Mouse (Mus musculus): Measurements from ENCODE around the gene Fgf10. TPM values are rescaled to one million over a fixed set of nuclear protein-coding genes. Genes with fewer than 3 reads are reported as not detected.
A peak's percentile ranks its signal among the peaks of the same experiment; 100 is the strongest.

Fgf10 gene
- polyA plus RNA-seq, 1 experiment from 2014 or later = 4.3 TPM

GRCm38 (mm10) chr13:118715066-118716018, 45.8 kb downstream of the Fgf10 start:
- Histone ChIP-seq H3K9me3 (ENCODE audit: low read length) (no peaks in the 10 kb centered on the region), H3K27ac (ENCODE audit: low read length) (peak overlapping the region; percentile 73), H3K4me2 (replicated peaks; ENCODE audit: low read depth, low read length) (peak overlapping the region; percentile 85), H3K4me1 (ENCODE audit: insufficient read depth, low read length) (peaks cover 12% of the 10 kb centered on the region), H3K36me3 (ENCODE audit: insufficient read depth, low read length) (no peaks in the 10 kb centered on the region), H3K9ac (replicated peaks; ENCODE audit: low read length) (peak overlapping the region; percentile 68), H3K4me3 (ENCODE audit: low read length) (peak overlapping the region; percentile 59), H3K27me3 (ENCODE audit: insufficient read depth, low read length) (peaks cover 3% of the 10 kb centered on the region; the same call in 1 of the 2 replicates)
- peak; percentile 40 for ATAC-seq (ENCODE audit: low FRiP score, low TSS enrichment)
- 1% methylated on average over 31 of the region's 31 CpGs for WGBS

GRCm38 (mm10) chr13:118716265-118716664, 46.7 kb downstream of the Fgf10 start:
- Histone ChIP-seq H3K4me2 (replicated peaks; ENCODE audit: low read depth, low read length) (peak overlapping the region; percentile 85), H3K9me3 (ENCODE audit: low read length) (no peaks in the 10 kb centered on the region), H3K36me3 (ENCODE audit: insufficient read depth, low read length) (no peaks in the 10 kb centered on the region), H3K27me3 (ENCODE audit: insufficient read depth, low read length) (peaks cover 3% of the 10 kb centered on the region; the same call in 1 of the 2 replicates), H3K4me1 (ENCODE audit: insufficient read depth, low read length) (peaks cover 12% of the 10 kb centered on the region), H3K9ac (replicated peaks; ENCODE audit: low read length) (peak overlapping the region; percentile 23; the same call in 1 of the 2 replicates), H3K4me3 (ENCODE audit: low read length) (peak overlapping the region; percentile 59), H3K27ac (ENCODE audit: low read length) (no peak overlapping the region)
- 7% methylated on average over 8 of the region's 8 CpGs for WGBS
- ATAC-seq (ENCODE audit: low FRiP score, low TSS enrichment) = no peak

GRCm38 (mm10) chr13:118716726-118717125, 47.1 kb downstream of the Fgf10 start:
- no peaks in the 10 kb centered on the region for H3K36me3 ChIP-seq (ENCODE audit: insufficient read depth, low read length)
- peaks cover 3% of the 10 kb centered on the region; the same call in 1 of the 2 replicates for H3K27me3 ChIP-seq (ENCODE audit: insufficient read depth, low read length)
- H3K4me2 ChIP-seq (replicated peaks; ENCODE audit: low read depth, low read length) = peak overlapping the region; percentile 85
- H3K9me3 ChIP-seq (ENCODE audit: low read length) = no peaks in the 10 kb centered on the region
- H3K4me3 ChIP-seq (ENCODE audit: low read length) = peak overlapping the region; percentile 59
- WGBS = 42% methylated on average over 1 of the region's 1 CpGs
- ATAC-seq (ENCODE audit: low FRiP score, low TSS enrichment) = no peak
- no peak overlapping the region for H3K27ac ChIP-seq (ENCODE audit: low read length)
- H3K4me1 ChIP-seq (ENCODE audit: insufficient read depth, low read length) = peaks cover 12% of the 10 kb centered on the region
- 0 out of 2 replicates have a peak overlapping the region, but pooled peaks have one; percentile 23 for H3K9ac ChIP-seq (replicated peaks; ENCODE audit: low read length)

- H3K27ac ChIP-seq (ENCODE audit: low read length) = no peak overlapping the region
- no peaks in the 10 kb centered on the region for H3K9me3 ChIP-seq (ENCODE audit: low read length)
- peaks cover 3% of the 10 kb centered on the region; the same call in 1 of the 2 replicates for H3K27me3 ChIP-seq (ENCODE audit: insufficient read depth, low read length)
- 19% methylated on average over 3 of the region's 3 CpGs for WGBS
- peaks cover 6% of the 10 kb centered on the region; the same call in 1 of the 2 replicates for H3K4me1 ChIP-seq (ENCODE audit: insufficient read depth, low read length)
- no peak for ATAC-seq (ENCODE audit: low FRiP score, low TSS enrichment)
- no peaks in the 10 kb centered on the region for H3K36me3 ChIP-seq (ENCODE audit: insufficient read depth, low read length)
- no peak overlapping the region for H3K4me3 ChIP-seq (ENCODE audit: low read length)
- H3K4me2 ChIP-seq (replicated peaks; ENCODE audit: low read depth, low read length) = no peak overlapping the region; the same call in 1 of the 2 replicates
- H3K9ac ChIP-seq (replicated peaks; ENCODE audit: low read length) = no peak overlapping the region
These were observed 48.8 kb downstream of the Fgf10 start for GRCm38 (mm10) chr13:118718396-118718795.

DNA sequence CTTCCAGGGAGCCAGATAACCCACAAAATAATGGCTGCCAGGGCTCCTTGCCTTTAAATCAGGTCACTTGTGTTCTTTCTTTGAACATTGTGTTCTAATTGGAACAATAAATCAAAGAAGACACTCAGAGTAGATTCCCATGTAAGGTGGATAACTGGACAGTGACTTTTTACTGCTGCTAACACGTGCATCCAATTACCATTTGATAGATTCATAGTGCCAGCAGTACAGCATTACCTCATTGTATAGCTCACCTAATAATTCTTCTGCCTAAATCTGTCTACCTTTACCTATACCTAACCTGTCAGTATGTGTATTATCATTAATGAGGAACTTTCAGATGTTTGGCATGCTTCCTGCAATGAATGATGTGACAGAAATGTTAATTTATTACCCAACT, 52.1 kb downstream of the Fgf10 start:
- no peaks in the 10 kb centered on the region for H3K27me3 ChIP-seq (ENCODE audit: insufficient read depth, low read length)
- H3K4me1 ChIP-seq (ENCODE audit: insufficient read depth, low read length) = no peaks in the 10 kb centered on the region
- H3K9me3 ChIP-seq (ENCODE audit: low read length) = no peaks in the 10 kb centered on the region
- no peak overlapping the region for H3K27ac ChIP-seq (ENCODE audit: low read length)
- 21% methylated on average over 1 of the region's 1 CpGs for WGBS
- H3K4me3 ChIP-seq (ENCODE audit: low read length) = no peak overlapping the region
- H3K36me3 ChIP-seq (ENCODE audit: insufficient read depth, low read length) = no peaks in the 10 kb centered on the region
- H3K4me2 ChIP-seq (replicated peaks; ENCODE audit: low read depth, low read length) = no peak overlapping the region
- H3K9ac ChIP-seq (replicated peaks; ENCODE audit: low read length) = no peak overlapping the region
- peak; percentile 35; the same call in 1 of the 2 replicates for ATAC-seq (ENCODE audit: low FRiP score, low TSS enrichment)

DNA sequence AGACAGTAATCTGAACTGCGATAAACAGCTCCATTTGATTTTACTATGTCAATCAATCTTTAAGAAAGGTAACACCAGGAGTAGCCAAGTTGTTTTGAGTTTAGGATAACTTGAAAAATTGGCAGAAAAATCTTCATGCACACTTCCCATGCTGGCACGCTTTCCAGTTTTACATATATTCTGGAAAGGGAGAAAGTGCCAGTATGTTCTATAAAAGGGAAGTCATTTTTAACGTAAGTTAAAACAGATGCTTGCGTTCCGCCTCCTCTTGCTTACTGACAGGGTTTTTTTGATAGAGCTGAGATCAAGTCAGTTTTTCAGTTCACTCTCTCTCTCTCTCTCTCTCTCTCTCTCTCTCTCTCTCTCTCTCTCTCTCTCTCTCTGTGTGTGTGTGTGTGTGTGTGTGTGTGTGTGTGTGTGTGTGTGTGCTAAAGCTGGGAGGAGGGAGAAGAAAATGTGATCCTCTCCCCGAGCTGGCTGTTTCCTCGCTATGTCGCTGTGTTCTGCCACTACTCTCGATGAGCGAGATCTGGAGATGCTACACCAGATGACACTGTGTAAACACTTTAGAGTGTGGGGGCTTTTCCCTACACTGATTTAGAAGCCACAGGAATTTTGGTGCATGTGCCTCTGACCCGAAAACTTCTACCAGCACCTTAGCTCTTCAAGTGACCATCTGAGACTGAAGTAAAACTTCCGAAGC, 62.4 kb downstream of the Fgf10 start:
- H3K4me2 ChIP-seq (replicated peaks; ENCODE audit: low read depth, low read length) = peak overlapping the region; percentile 40
- WGBS = 29% methylated on average over 12 of the region's 12 CpGs
- H3K9me3 ChIP-seq (ENCODE audit: low read length) = no peaks in the 10 kb centered on the region
- H3K9ac ChIP-seq (replicated peaks; ENCODE audit: low read length) = no peak overlapping the region
- no peak overlapping the region for H3K27ac ChIP-seq (ENCODE audit: low read length)
- H3K27me3 ChIP-seq (ENCODE audit: insufficient read depth, low read length) = no peaks in the 10 kb centered on the region
- no peaks in the 10 kb centered on the region for H3K36me3 ChIP-seq (ENCODE audit: insufficient read depth, low read length)
- peak overlapping the region; percentile 18; the same call in 1 of the 2 replicates for H3K4me3 ChIP-seq (ENCODE audit: low read length)
- peak; percentile 67; the same call in 1 of the 2 replicates for ATAC-seq (ENCODE audit: low FRiP score, low TSS enrichment)
- H3K4me1 ChIP-seq (ENCODE audit: insufficient read depth, low read length) = 0 out of 2 replicates have a peak, but pooled peaks cover 2% of the 10 kb centered on the region

DNA sequence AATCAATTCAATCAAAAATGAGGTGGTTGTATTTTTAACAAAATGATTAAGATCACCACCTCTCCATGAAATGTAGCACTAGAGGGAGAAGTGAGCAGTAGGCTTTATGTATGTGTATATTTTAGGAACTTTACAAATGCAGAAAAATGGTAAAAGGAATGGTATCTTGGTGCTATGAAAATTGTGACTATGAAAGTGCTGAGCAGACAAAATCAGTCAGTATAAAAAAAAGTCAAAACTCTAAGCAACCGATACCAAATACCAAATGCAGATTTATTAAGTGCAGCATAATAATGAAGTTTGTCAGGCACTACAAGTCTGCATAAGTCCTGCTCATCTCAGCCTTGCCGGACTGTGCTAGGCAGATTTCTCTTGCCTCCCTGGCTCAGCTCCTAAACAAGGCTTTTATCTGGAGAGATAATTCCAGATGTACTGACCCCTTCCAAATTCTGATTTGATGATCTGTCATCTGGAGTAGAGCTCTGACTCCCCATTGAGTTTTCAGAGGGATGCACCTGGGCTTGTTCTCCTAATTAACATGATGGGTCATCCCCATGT, 70.3 kb downstream of the Fgf10 start:
- no peak overlapping the region for H3K4me2 ChIP-seq (replicated peaks; ENCODE audit: low read depth, low read length)
- no peaks in the 10 kb centered on the region for H3K27me3 ChIP-seq (ENCODE audit: insufficient read depth, low read length)
- no peak overlapping the region for H3K4me3 ChIP-seq (ENCODE audit: low read length)
- 71% methylated on average over 2 of the region's 2 CpGs for WGBS
- H3K4me1 ChIP-seq (ENCODE audit: insufficient read depth, low read length) = no peaks in the 10 kb centered on the region
- H3K9ac ChIP-seq (replicated peaks; ENCODE audit: low read length) = no peak overlapping the region
- no peaks in the 10 kb centered on the region for H3K36me3 ChIP-seq (ENCODE audit: insufficient read depth, low read length)
- no peaks in the 10 kb centered on the region for H3K9me3 ChIP-seq (ENCODE audit: low read length)
- no peak for ATAC-seq (ENCODE audit: low FRiP score, low TSS enrichment)
- H3K27ac ChIP-seq (ENCODE audit: low read length) = no peak overlapping the region

- 78% methylated on average over 4 of the region's 4 CpGs for WGBS
- ATAC-seq (ENCODE audit: low FRiP score, low TSS enrichment) = no peak
- no peak overlapping the region for H3K9ac ChIP-seq (replicated peaks; ENCODE audit: low read length)
These were observed 73.2 kb downstream of the Fgf10 start for GRCm38 (mm10) chr13:118742788-118743187.

GRCm38 (mm10) chr13:118744806-118745205, 75.2 kb downstream of the Fgf10 start:
- Histone ChIP-seq H3K4me1 (ENCODE audit: insufficient read depth, low read length) (no peaks in the 10 kb centered on the region), H3K36me3 (ENCODE audit: insufficient read depth, low read length) (no peaks in the 10 kb centered on the region), H3K9me3 (ENCODE audit: low read length) (no peaks in the 10 kb centered on the region), H3K4me2 (replicated peaks; ENCODE audit: low read depth, low read length) (no peak overlapping the region), H3K4me3 (ENCODE audit: low read length) (no peak overlapping the region), H3K27ac (ENCODE audit: low read length) (no peak overlapping the region), H3K27me3 (ENCODE audit: insufficient read depth, low read length) (no peaks in the 10 kb centered on the region), H3K9ac (replicated peaks; ENCODE audit: low read length) (no peak overlapping the region)
- WGBS = 82% methylated on average over 7 of the region's 7 CpGs
- no peak for ATAC-seq (ENCODE audit: low FRiP score, low TSS enrichment)

More at GRCm38 (mm10) chr13:118742788-118743187, 73.2 kb downstream of the Fgf10 start:
- Histone ChIP-seq H3K27me3 (ENCODE audit: insufficient read depth, low read length) (no peaks in the 10 kb centered on the region), H3K36me3 (ENCODE audit: insufficient read depth, low read length) (no peaks in the 10 kb centered on the region), H3K4me2 (replicated peaks; ENCODE audit: low read depth, low read length) (no peak overlapping the region), H3K27ac (ENCODE audit: low read length) (no peak overlapping the region), H3K4me3 (ENCODE audit: low read length) (no peak overlapping the region), H3K9me3 (ENCODE audit: low read length) (no peaks in the 10 kb centered on the region), H3K4me1 (ENCODE audit: insufficient read depth, low read length) (no peaks in the 10 kb centered on the region)
